Mouse (Mus musculus): ENCODE results near the gene Dusp16. TPM values are rescaled to one million over a fixed set of nuclear protein-coding genes. Genes with fewer than 3 reads are reported as not detected.

The Dusp16 gene
- total RNA-seq, 2 experiments from 2014 or later: 0.94 TPM; not detected in 1

GRCm38 (mm10) chr6:134668519-134668918 lies 123.9 kb downstream of the Dusp16 start:
- no peak for ATAC-seq (replicated peaks; ENCODE audit: low FRiP score, poor library complexity, severe bottlenecking)

DNA sequence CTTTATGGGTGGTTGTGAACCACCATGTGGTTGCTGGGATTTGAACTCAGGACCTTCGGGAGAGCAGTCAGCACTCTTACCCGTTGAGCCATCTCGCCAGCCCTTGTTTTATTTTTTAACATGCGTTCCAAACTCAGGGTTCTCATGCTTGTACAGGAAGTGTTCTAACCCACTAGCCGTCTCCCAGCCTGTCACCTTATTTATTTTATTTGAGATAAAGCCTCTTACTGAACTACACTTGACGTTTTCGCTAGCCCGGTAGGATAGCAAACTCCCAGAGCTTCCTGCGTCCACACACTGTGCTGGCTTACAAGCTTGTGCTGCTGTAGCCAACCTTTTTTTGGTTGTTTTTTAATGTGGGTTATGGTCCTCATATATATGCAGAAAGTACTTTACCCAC lies 126.6 kb downstream of the Dusp16 start:
- no peak for ATAC-seq (replicated peaks; ENCODE audit: low FRiP score, poor library complexity, severe bottlenecking)

Other genes with a start within 250 kb of the Dusp16 start
- 2.3 and 6.0 TPM in 2 replicates for gene Lrp6, start 225.7 kb downstream of the Dusp16 start, total RNA-seq (2015; ENCODE audit: low replicate concordance)
- gene Lrp6, start 225.7 kb downstream of the Dusp16 start, total RNA-seq (2017; ENCODE audit: low replicate concordance): 5.2 and 7.9 TPM in 2 replicates
- gene Mansc1, start 160.1 kb downstream of the Dusp16 start, total RNA-seq (2015; ENCODE audit: low replicate concordance): 1.3 and 2.3 TPM in 2 replicates
- 0.26 and 0.70 TPM in 2 replicates for gene Mansc1, start 160.1 kb downstream of the Dusp16 start, total RNA-seq (2017; ENCODE audit: low replicate concordance)
- gene Borcs5, start 153.1 kb downstream of the Dusp16 start, total RNA-seq (2015; ENCODE audit: low replicate concordance): 7.7 and 7.9 TPM in 2 replicates
- gene Borcs5, start 153.1 kb downstream of the Dusp16 start, total RNA-seq (2017; ENCODE audit: low replicate concordance): 2.0 and 4.3 TPM in 2 replicates
- gene Crebl2, start 37.5 kb upstream of the Dusp16 start, total RNA-seq (2015; ENCODE audit: low replicate concordance): 23.0 and 23.2 TPM in 2 replicates
- gene Crebl2, start 37.5 kb upstream of the Dusp16 start, total RNA-seq (2017; ENCODE audit: low replicate concordance): 26.0 and 49.9 TPM in 2 replicates
- 2.7 and 5.0 TPM in 2 replicates for gene Gpr19, start 106.0 kb upstream of the Dusp16 start, total RNA-seq (2015; ENCODE audit: low replicate concordance)
- gene Gpr19, start 106.0 kb upstream of the Dusp16 start, total RNA-seq (2017; ENCODE audit: low replicate concordance): 2.1 and 8.3 TPM in 2 replicates
- gene Cdkn1b, start 127.8 kb upstream of the Dusp16 start, total RNA-seq (2015; ENCODE audit: low replicate concordance): 256 and 258 TPM in 2 replicates
- 354 and 386 TPM in 2 replicates for gene Cdkn1b, start 127.8 kb upstream of the Dusp16 start, total RNA-seq (2017; ENCODE audit: low replicate concordance)
- 0.19 and 2.1 TPM in 2 replicates for gene Apold1, start 189.1 kb upstream of the Dusp16 start, total RNA-seq (2015; ENCODE audit: low replicate concordance)
- 4.9 and 6.4 TPM in 2 replicates for gene Apold1, start 189.1 kb upstream of the Dusp16 start, total RNA-seq (2017; ENCODE audit: low replicate concordance)
- gene Ddx47, start 219.0 kb upstream of the Dusp16 start, total RNA-seq (2015; ENCODE audit: low replicate concordance): 29.8 and 34.9 TPM in 2 replicates
- gene Ddx47, start 219.0 kb upstream of the Dusp16 start, total RNA-seq (2017; ENCODE audit: low replicate concordance): 40.4 and 64.3 TPM in 2 replicates

All from erythroblast, adult 5-6 weeks (primary cell).